Mouse (Mus musculus) hindbrain, embryonic 15.5 days (tissue): ENCODE results near the gene Gpm6b. TPM values are rescaled to one million over a fixed set of nuclear protein-coding genes. Genes with fewer than 3 reads are reported as not detected.
A peak's percentile ranks its signal among the peaks of the same experiment; 100 is the strongest.

Experiments
- ATAC-seq: fragments of 200-750 bp; cut with Nextera tagmentation; 2 replicates; pipeline ENCODE4 v1.8.0; 2017; ENCODE audit warnings: low read depth, moderate number of reproducible peaks, moderate TSS enrichment; ENCODE audit not compliant: low FRiP score
- H3K27ac ChIP-seq: fragments of 300-500 bp; sonication (generic); replicated peaks from 2 replicates; pipeline ENCODE4 v1.5.1; 2015; ENCODE audit warnings: mild to moderate bottlenecking, inconsistent platforms
- H3K27me3 ChIP-seq: fragments of 300-500 bp; sonication (generic); 2 replicates; pipeline ENCODE4 v1.6.1; 2015; ENCODE audit warnings: control low read depth, inconsistent platforms
- H3K36me3 ChIP-seq: fragments of 300-500 bp; sonication (generic); 2 replicates; pipeline ENCODE4 v1.6.1; 2015; ENCODE audit warnings: control low read depth, inconsistent platforms
- H3K4me1 ChIP-seq: fragments of 300-500 bp; sonication (generic); replicated peaks from 2 replicates; pipeline ENCODE4 v1.6.1; 2015; ENCODE audit warnings: control low read depth, inconsistent platforms
- H3K4me2 ChIP-seq: fragments of 300-500 bp; sonication (generic); 2 replicates; pipeline ENCODE4 v1.6.1; 2015; ENCODE audit warnings: moderate library complexity, mild to moderate bottlenecking, inconsistent platforms
- H3K4me3 ChIP-seq: fragments of 300-500 bp; sonication (generic); 2 replicates; pipeline ENCODE4 v1.5.1; 2015; ENCODE audit warnings: mild to moderate bottlenecking, inconsistent platforms
- H3K9ac ChIP-seq: fragments of 300-500 bp; sonication (generic); 2 replicates; pipeline ENCODE4 v1.6.1; 2015; ENCODE audit warnings: inconsistent platforms
- H3K9me3 ChIP-seq: fragments of 300-500 bp; sonication (generic); 2 replicates; pipeline ENCODE4 v1.6.1; 2016; ENCODE audit warnings: control low read depth, inconsistent platforms
- WGBS: fragments of 180-500 bp; shearing (Covaris S2); methylation state at CpG from one replicate; pipeline ENCODE4 v1.1.7; 2015; 5-methylcytosine and 5-hydroxymethylcytosine counted together
- polyA plus RNA-seq: library from polyadenylated mRNA; unstranded; fragments of >200 nt; fragmentation: Nextera tagmentation; extraction: Ambion mirVana; gene quantifications from 2 replicates; pipeline ENCODE4 v1.2.1, GENCODE M21; 2015

Gene Gpm6b
- polyA plus RNA-seq, 1 experiment from 2014 or later, result 292 TPM

GRCm38 (mm10) chrX:166239520-166239919 is 809 bp downstream of the Gpm6b start:
- Histone ChIP-seq H3K27ac (peak overlapping the region; percentile 63), H3K9ac (peak overlapping the region; percentile 65), H3K27me3 (peaks cover 3% of the 10 kb centered on the region; the same call in 1 of the 2 replicates), H3K4me1 (no peaks in the 10 kb centered on the region), H3K36me3 (no peaks in the 10 kb centered on the region), H3K9me3 (no peaks in the 10 kb centered on the region), H3K4me2 (peak overlapping the region; percentile 61), H3K4me3 (peak overlapping the region; percentile 61)
- 14% methylated on average over 13 of the region's 13 CpGs for WGBS
- ATAC-seq, result peak; percentile 40; the same call in 1 of the 2 replicates

DNA sequence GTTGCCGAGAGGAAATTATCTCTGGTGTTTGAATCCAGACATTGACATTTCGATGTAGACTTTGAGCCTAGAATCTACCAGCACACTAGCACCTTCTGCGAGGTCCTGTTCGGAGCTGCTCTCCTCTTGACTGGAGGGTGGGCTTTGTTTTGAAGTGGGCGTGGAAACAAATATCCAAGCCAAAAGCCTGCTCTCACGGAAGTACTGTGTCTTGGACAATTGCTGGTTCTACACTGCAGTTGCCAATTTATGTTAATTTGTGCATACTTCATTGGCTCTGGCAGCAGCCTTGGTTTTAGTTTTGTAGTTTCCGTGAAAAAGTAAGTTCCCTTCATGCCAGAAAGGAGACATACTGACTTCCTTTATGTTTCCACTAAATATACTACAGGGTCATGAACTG is 2.0 kb downstream of the Gpm6b start:
- peaks cover 3% of the 10 kb centered on the region; the same call in 1 of the 2 replicates for H3K27me3 ChIP-seq
- no peak overlapping the region for H3K27ac ChIP-seq

DNA sequence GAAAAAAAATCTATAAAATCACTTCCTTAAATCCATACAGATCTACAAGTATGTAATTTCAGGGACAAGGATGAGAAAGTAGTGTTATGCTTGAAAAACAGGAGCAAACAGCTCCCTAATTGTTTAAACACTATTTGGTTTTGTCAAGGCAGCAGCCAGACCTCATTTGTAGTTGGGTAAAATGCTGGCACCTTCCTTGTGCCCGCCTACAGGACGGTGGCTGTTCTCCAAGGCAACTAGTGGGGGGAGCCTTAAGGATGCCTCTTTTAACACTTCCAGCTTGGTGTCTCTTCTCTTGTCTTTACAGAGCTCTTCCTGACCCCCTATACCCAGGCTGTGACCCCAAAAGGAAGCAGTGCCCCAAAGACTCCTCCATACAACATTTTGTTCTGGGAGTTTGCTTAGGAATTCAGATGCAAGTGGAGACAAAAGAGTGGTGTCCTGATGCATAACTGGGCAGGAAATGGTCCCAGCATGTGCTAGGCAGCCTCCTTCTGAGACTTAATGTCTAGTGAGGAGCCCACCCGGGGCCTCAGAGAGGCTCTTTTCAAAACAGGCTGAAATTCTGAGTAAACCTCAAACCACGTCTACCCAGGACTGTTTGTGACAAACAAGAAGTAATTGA is 4.7 kb downstream of the Gpm6b start:
- Histone ChIP-seq H3K4me1 (no peaks in the 10 kb centered on the region), H3K4me3 (no peak overlapping the region), H3K27me3 (no peaks in the 10 kb centered on the region; the same call in 1 of the 2 replicates), H3K9me3 (no peaks in the 10 kb centered on the region), H3K4me2 (no peak overlapping the region), H3K27ac (no peak overlapping the region), H3K9ac (no peak overlapping the region), H3K36me3 (no peaks in the 10 kb centered on the region)
- no peak for ATAC-seq
- WGBS, result 45% methylated on average over 4 of the region's 4 CpGs

More for the DNA sequence above, 2.0 kb downstream of the Gpm6b start:
- 51% methylated on average over 7 of the region's 7 CpGs for WGBS
- Histone ChIP-seq H3K4me3 (0 out of 2 replicates have a peak overlapping the region, but pooled peaks have one; percentile 4), H3K9ac (no peak overlapping the region), H3K9me3 (no peaks in the 10 kb centered on the region), H3K4me2 (peak overlapping the region; percentile 61), H3K36me3 (no peaks in the 10 kb centered on the region), H3K4me1 (no peaks in the 10 kb centered on the region)
- no peak for ATAC-seq

- ATAC-seq, result 0 out of 2 replicates have a peak, but pooled peaks have one; percentile 34
- WGBS, result 14% methylated on average over 1 of the region's 1 CpGs
- H3K27ac ChIP-seq, result peak overlapping the region; percentile 69
- H3K36me3 ChIP-seq, result no peaks in the 10 kb centered on the region
- H3K27me3 ChIP-seq, result no peaks in the 10 kb centered on the region
- no peaks in the 10 kb centered on the region for H3K4me1 ChIP-seq
- H3K9me3 ChIP-seq, result no peaks in the 10 kb centered on the region
- no peak overlapping the region for H3K9ac ChIP-seq
- no peak overlapping the region for H3K4me2 ChIP-seq
- no peak overlapping the region for H3K4me3 ChIP-seq
Measured at GRCm38 (mm10) chrX:166271489-166271888, 32.8 kb downstream of the Gpm6b start.

- Histone ChIP-seq H3K4me2 (no peak overlapping the region), H3K36me3 (no peaks in the 10 kb centered on the region), H3K9me3 (no peaks in the 10 kb centered on the region), H3K4me1 (no peaks in the 10 kb centered on the region), H3K4me3 (no peak overlapping the region), H3K27ac (peak overlapping the region; percentile 55; the same call in 1 of the 2 replicates), H3K27me3 (no peaks in the 10 kb centered on the region), H3K9ac (no peak overlapping the region)
- ATAC-seq, result no peak; the same call in 1 of the 2 replicates
- WGBS, result 39% methylated on average over 6 of the region's 6 CpGs
Measured at GRCm38 (mm10) chrX:166272646-166273045, 33.9 kb downstream of the Gpm6b start.

DNA sequence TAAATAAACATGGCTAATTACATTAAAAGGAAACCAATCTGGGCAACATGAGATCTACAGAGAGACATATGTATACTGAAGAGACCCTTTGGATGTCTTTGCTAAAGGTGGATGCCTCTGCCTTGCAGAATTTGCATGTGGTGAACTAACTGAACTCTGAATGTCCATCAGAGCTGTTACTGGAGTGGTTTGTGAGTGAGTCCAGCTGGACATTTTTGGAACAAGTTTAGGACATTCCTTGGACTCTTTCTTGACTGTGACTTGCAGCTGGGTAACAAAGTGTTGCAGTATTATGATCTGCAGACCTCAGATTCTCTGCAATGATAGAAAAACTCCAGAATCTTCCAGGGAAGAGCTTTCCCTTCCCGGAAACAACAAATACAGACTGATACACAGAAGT is 41.1 kb downstream of the Gpm6b start:
- Histone ChIP-seq H3K4me2 (no peak overlapping the region), H3K27me3 (no peaks in the 10 kb centered on the region), H3K4me1 (no peaks in the 10 kb centered on the region), H3K4me3 (no peak overlapping the region), H3K9me3 (no peaks in the 10 kb centered on the region), H3K36me3 (no peaks in the 10 kb centered on the region), H3K27ac (no peak overlapping the region), H3K9ac (no peak overlapping the region)
- 92% methylated on average over 1 of the region's 1 CpGs for WGBS
- ATAC-seq, result no peak

GRCm38 (mm10) chrX:166286760-166287483 is 48.2 kb downstream of the Gpm6b start:
- Histone ChIP-seq H3K4me1 (peaks cover 16% of the 10 kb centered on the region), H3K9ac (no peak overlapping the region), H3K4me2 (peak overlapping the region; percentile 9; the same call in 1 of the 2 replicates), H3K36me3 (no peaks in the 10 kb centered on the region), H3K27ac (peak overlapping the region; percentile 69), H3K27me3 (0 out of 2 replicates have a peak, but pooled peaks cover 2% of the 10 kb centered on the region), H3K9me3 (no peaks in the 10 kb centered on the region), H3K4me3 (no peak overlapping the region)
- peak; percentile 79; the same call in 1 of the 2 replicates for ATAC-seq
- 45% methylated on average over 9 of the region's 9 CpGs for WGBS

DNA sequence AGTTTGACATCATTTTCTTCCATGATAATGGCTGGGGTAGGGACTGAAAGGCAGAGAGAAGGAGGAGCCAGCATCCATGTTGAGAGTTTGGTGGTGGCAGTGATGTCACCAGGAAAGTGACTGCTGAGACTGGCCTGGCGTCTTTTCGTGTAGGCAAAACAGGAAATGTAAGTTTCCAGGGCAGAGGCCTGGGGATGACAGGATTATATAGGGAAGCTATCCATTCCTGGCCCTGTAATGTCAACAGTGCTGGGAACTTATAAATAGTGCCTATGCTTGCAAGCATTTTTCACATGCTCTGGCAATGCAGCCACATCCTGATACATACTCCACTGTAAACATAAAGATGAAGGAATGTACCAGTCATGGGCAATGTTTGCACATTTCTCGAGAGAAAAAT is 52.6 kb downstream of the Gpm6b start:
- peaks cover 15% of the 10 kb centered on the region for H3K4me1 ChIP-seq
- H3K27me3 ChIP-seq, result no peaks in the 10 kb centered on the region
- no peak for ATAC-seq
- no peaks in the 10 kb centered on the region for H3K36me3 ChIP-seq
- WGBS, result 53% methylated on average over 3 of the region's 3 CpGs
- no peak overlapping the region for H3K9ac ChIP-seq
- no peak overlapping the region for H3K4me3 ChIP-seq
- H3K27ac ChIP-seq, result no peak overlapping the region
- H3K9me3 ChIP-seq, result no peaks in the 10 kb centered on the region
- no peak overlapping the region for H3K4me2 ChIP-seq

GRCm38 (mm10) chrX:166293465-166293864 is 54.8 kb downstream of the Gpm6b start:
- no peaks in the 10 kb centered on the region for H3K36me3 ChIP-seq
- H3K4me1 ChIP-seq, result no peaks in the 10 kb centered on the region
- ATAC-seq, result no peak

GRCm38 (mm10) chrX:166302791-166303190 is 64.1 kb downstream of the Gpm6b start:
- no peak overlapping the region for H3K27ac ChIP-seq
- H3K27me3 ChIP-seq, result no peaks in the 10 kb centered on the region; the same call in 1 of the 2 replicates
- no peak overlapping the region for H3K4me2 ChIP-seq
- H3K4me1 ChIP-seq, result no peaks in the 10 kb centered on the region
- no peaks in the 10 kb centered on the region for H3K9me3 ChIP-seq
- H3K4me3 ChIP-seq, result no peak overlapping the region
- WGBS, result 72% methylated on average over 2 of the region's 2 CpGs
- no peak for ATAC-seq
- no peak overlapping the region for H3K9ac ChIP-seq
- H3K36me3 ChIP-seq, result no peaks in the 10 kb centered on the region

More at GRCm38 (mm10) chrX:166293465-166293864, 54.8 kb downstream of the Gpm6b start:
- Histone ChIP-seq H3K27ac (no peak overlapping the region), H3K9me3 (no peaks in the 10 kb centered on the region), H3K4me3 (no peak overlapping the region), H3K27me3 (no peaks in the 10 kb centered on the region), H3K9ac (no peak overlapping the region), H3K4me2 (no peak overlapping the region)
- 84% methylated on average over 3 of the region's 3 CpGs for WGBS

- 91% methylated on average over 2 of the region's 2 CpGs for WGBS
- no peak overlapping the region for H3K9ac ChIP-seq
- ATAC-seq, result no peak
- no peaks in the 10 kb centered on the region for H3K36me3 ChIP-seq
- H3K27ac ChIP-seq, result no peak overlapping the region
- no peaks in the 10 kb centered on the region for H3K4me1 ChIP-seq
- H3K4me2 ChIP-seq, result no peak overlapping the region
- H3K4me3 ChIP-seq, result no peak overlapping the region
- no peaks in the 10 kb centered on the region for H3K9me3 ChIP-seq
- no peaks in the 10 kb centered on the region; the same call in 1 of the 2 replicates for H3K27me3 ChIP-seq
Measured at GRCm38 (mm10) chrX:166304355-166304754, 65.6 kb downstream of the Gpm6b start.
